Mouse (Mus musculus): ENCODE results near the gene Pdx1. TPM values are rescaled to one million over a fixed set of nuclear protein-coding genes. Genes with fewer than 3 reads are reported as not detected.

The Pdx1 gene
- polyA plus RNA-seq (2021) = not detected

DNA sequence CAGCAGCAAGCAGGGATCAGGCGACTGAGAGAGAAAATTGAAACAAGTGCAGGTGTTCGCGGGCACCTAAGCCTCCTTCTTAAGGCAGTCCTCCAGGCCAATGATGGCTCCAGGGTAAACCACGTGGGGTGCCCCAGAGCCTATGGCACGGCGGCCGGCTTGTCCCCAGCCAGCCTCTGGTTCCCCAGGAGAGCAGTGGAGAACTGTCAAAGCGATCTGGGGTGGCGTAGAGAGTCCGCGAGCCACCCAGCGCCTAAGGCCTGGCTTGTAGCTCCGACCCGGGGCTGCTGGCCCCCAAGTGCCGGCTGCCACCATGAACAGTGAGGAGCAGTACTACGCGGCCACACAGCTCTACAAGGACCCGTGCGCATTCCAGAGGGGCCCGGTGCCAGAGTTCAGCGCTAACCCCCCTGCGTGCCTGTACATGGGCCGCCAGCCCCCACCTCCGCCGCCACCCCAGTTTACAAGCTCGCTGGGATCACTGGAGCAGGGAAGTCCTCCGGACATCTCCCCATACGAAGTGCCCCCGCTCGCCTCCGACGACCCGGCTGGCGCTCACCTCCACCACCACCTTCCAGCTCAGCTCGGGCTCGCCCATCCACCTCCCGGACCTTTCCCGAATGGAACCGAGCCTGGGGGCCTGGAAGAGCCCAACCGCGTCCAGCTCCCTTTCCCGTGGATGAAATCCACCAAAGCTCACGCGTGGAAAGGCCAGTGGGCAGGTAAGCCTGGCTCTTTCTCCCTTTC, at the start of gene Pdx1:
Pdx1 (plus strand) TSS at position 34 of the 747 bp plus-strand sequence.
- DNase-seq (ENCODE audit: low read depth, low spot score) (no peak), ATAC-seq (no peak)
- ChIA-PET CTCF (interaction anchor here (1.1 to 1.4 kb wide), 2 partner anchors 8 to 21 kb away, joined by 3 to 4 read pairs; no protein-coding TSS in a partner anchor), POLR2A (no interaction called here)
- in situ Hi-C loops (cut with MboI; ENCODE audit: low pct_unique_long_range_greater_than_20kb) = no loop called here
- peaks cover 45% of the 10 kb centered on the region for H3K27me3 ChIP-seq
- TF ChIP-seq CTCF (IDR thresholded peaks at IDR 0.05) = no peak

DNA sequence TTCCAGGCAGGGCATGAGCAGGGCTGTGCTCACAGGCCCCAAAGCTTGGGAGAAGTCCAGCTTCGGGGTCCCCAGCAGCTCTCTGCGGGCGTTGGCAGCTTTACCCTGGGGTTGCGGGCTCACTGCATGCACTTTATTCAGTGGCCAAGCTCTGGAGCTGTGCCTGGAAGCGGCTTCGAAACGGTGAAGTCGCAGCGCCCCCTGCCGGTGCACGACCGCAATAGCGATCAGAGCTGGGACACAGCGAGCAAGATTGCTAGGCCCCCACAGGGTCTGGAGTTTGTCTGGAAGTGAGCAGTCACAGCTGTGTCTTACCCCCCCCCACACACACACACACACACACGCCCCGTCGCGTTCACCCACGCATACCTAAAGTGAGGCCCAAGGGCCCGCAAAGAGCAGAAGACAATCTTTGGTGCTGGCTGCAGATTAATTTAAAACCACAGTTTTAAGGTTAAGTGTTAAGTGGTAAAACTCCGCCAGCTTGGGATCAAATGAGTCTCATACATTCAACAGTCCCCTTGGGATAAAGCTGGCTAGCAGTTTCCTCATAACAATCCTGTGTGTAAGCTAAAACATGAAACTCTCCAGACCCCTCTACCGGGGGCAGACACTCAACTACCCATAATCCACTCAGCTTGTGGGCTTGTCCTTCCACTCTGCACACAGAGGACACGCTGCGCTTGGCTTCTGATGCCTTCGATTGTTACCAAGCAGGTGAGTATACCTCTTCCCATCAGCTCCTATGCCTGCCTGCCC, 42.2 kb upstream of the Pdx1 start:
- peak; percentile 57 for ATAC-seq

GRCm38 (mm10) chr5:147235406-147236309, 34.1 kb upstream of the Pdx1 start:
- ATAC-seq = no peak
- DNase-seq (ENCODE audit: low read depth, low spot score) = no peak
- ChIA-PET CTCF (interaction anchor here (0.6 kb wide), 1 partner anchor 198 kb away, joined by 3 read pairs; no protein-coding TSS in a partner anchor), POLR2A (interaction anchor here (0.6 kb wide), 1 partner anchor 57 kb away, joined by 3 read pairs; no protein-coding TSS in a partner anchor)
- TF ChIP-seq CTCF (IDR thresholded peaks at IDR 0.05) = no peak
- H3K27me3 ChIP-seq = peaks cover 11% of the 10 kb centered on the region
- in situ Hi-C loops (cut with MboI; ENCODE audit: low pct_unique_long_range_greater_than_20kb) = loop anchor here (25.0 kb wide), 1 partner anchor 573 kb away; no protein-coding TSS in a partner anchor

More for the DNA sequence above, 42.2 kb upstream of the Pdx1 start:
- peak; percentile 97 for TF ChIP-seq CTCF (IDR thresholded peaks at IDR 0.05)
- peak; percentile 10 for DNase-seq (ENCODE audit: low read depth, low spot score)
- H3K27me3 ChIP-seq = peaks cover 28% of the 10 kb centered on the region
- ChIA-PET POLR2A (interaction anchor here (0.7 to 1.7 kb wide), 3 partner anchors 266 to 313 kb away, joined by 3 to 5 read pairs (median 3); no protein-coding TSS in a partner anchor), CTCF (interaction anchor here (0.7 to 3.3 kb wide), 25 partner anchors 10 to 552 kb away, joined by 3 to 30 read pairs (median 4); no protein-coding TSS in a partner anchor)
- in situ Hi-C loops (cut with MboI; ENCODE audit: low pct_unique_long_range_greater_than_20kb) = loop anchor here (5.0 to 25.0 kb wide), 4 partner anchors 75 to 565 kb away; no protein-coding TSS in a partner anchor

- DNase-seq (ENCODE audit: low read depth, low spot score) (no peak), ATAC-seq (no peak)
- ChIA-PET POLR2A (no interaction called here), CTCF (interaction anchor here (0.6 kb wide), 1 partner anchor 261 kb away, joined by 3 read pairs; no protein-coding TSS in a partner anchor)
- H3K27me3 ChIP-seq = peaks cover 16% of the 10 kb centered on the region
- in situ Hi-C loops (cut with MboI; ENCODE audit: low pct_unique_long_range_greater_than_20kb) = loop anchor here (25.0 kb wide), 1 partner anchor 582 kb away; no protein-coding TSS in a partner anchor
- TF ChIP-seq CTCF (IDR thresholded peaks at IDR 0.05) = no peak
Measured at GRCm38 (mm10) chr5:147243908-147244307, 25.9 kb upstream of the Pdx1 start.

GRCm38 (mm10) chr5:147260189-147260588, 9.6 kb upstream of the Pdx1 start:
- POLR2A ChIA-PET = interaction anchor here (0.7 kb wide), 1 partner anchor 336 kb away, joined by 3 read pairs; no protein-coding TSS in a partner anchor
- CTCF ChIA-PET = interaction anchor here (1.6 kb wide), 1 partner anchor 39 kb away, joined by 4 read pairs; no protein-coding TSS in a partner anchor
- in situ Hi-C loops (cut with MboI; ENCODE audit: low pct_unique_long_range_greater_than_20kb) = no loop called here
- DNase-seq (ENCODE audit: low read depth, low spot score) (no peak), ATAC-seq (no peak)
- TF ChIP-seq CTCF (IDR thresholded peaks at IDR 0.05) = no peak
- peaks cover 20% of the 10 kb centered on the region for H3K27me3 ChIP-seq

- no peak for ATAC-seq
- TF ChIP-seq CTCF (IDR thresholded peaks at IDR 0.05) = no peak
- in situ Hi-C loops (cut with MboI; ENCODE audit: low pct_unique_long_range_greater_than_20kb) = no loop called here
- CTCF ChIA-PET = interaction anchor here (1.6 kb wide), 1 partner anchor 38 kb away, joined by 4 read pairs; no protein-coding TSS in a partner anchor
- H3K27me3 ChIP-seq = peaks cover 20% of the 10 kb centered on the region
- DNase-seq (ENCODE audit: low read depth, low spot score) = no peak
- POLR2A ChIA-PET = no interaction called here
Measured at GRCm38 (mm10) chr5:147260778-147261177, 9.0 kb upstream of the Pdx1 start.

- CTCF ChIA-PET = no interaction called here
- in situ Hi-C loops (cut with MboI; ENCODE audit: low pct_unique_long_range_greater_than_20kb) = no loop called here
- ATAC-seq (no peak), DNase-seq (ENCODE audit: low read depth, low spot score) (no peak)
- POLR2A ChIA-PET = interaction anchor here (0.6 kb wide), 1 partner anchor 329 kb away, joined by 4 read pairs; no protein-coding TSS in a partner anchor
- H3K27me3 ChIP-seq = peaks cover 20% of the 10 kb centered on the region
- no peak for TF ChIP-seq CTCF (IDR thresholded peaks at IDR 0.05)
Measured at GRCm38 (mm10) chr5:147261899-147262541, 7.7 kb upstream of the Pdx1 start.

- no peak for ATAC-seq
- in situ Hi-C loops (cut with MboI; ENCODE audit: low pct_unique_long_range_greater_than_20kb) = no loop called here
- POLR2A ChIA-PET = no interaction called here
- H3K27me3 ChIP-seq = peaks cover 13% of the 10 kb centered on the region
- CTCF ChIA-PET = interaction anchor here (1.1 to 2.6 kb wide), 4 partner anchors 10 to 63 kb away, joined by 3 to 11 read pairs (median 3); no protein-coding TSS in a partner anchor
- TF ChIP-seq CTCF (IDR thresholded peaks at IDR 0.05) = no peak
- DNase-seq (ENCODE audit: low read depth, low spot score) = no peak
Measured at GRCm38 (mm10) chr5:147263945-147264344, 5.8 kb upstream of the Pdx1 start.

GRCm38 (mm10) chr5:147267434-147267833, 2.3 kb upstream of the Pdx1 start:
- no peak for ATAC-seq
- CTCF ChIA-PET = no interaction called here
- in situ Hi-C loops (cut with MboI; ENCODE audit: low pct_unique_long_range_greater_than_20kb) = no loop called here
- no peak for TF ChIP-seq CTCF (IDR thresholded peaks at IDR 0.05)
- POLR2A ChIA-PET = interaction anchor here (0.6 to 0.7 kb wide), 2 partner anchors 20 to 1028 kb away, joined by 3 read pairs; no protein-coding TSS in a partner anchor
- H3K27me3 ChIP-seq = peaks cover 29% of the 10 kb centered on the region
- no peak for DNase-seq (ENCODE audit: low read depth, low spot score)
